Mouse (Mus musculus) pancreas, adult 10 weeks (tissue): Measurements from ENCODE around the gene Mtrf1. TPM values are rescaled to one million over a fixed set of nuclear protein-coding genes. Genes with fewer than 3 reads are reported as not detected.

Experiments used
- polyA plus RNA-seq: library from polyadenylated mRNA; stranded (reverse); fragments of 350-450 nt; fragmentation: Illumina TruSeq; extraction: RNeasy Lipid Tissue Mini Kit (QIAGEN cat#74804); gene quantifications from one replicate; pipeline ENCODE4 v1.2.3, GENCODE M21; 2015; ENCODE audit warnings: low read depth, low replicate concordance; ENCODE audit not compliant: insufficient read depth

Gene Mtrf1
- 0.76 TPM for polyA plus RNA-seq

GRCm38 (mm10) chr14:79397321-79398122, at the start of gene Mtrf1:
Gene Mtrf1, plus strand, starts transcription at chr14:79397772.

GRCm38 (mm10) chr14:79390265-79390926, 7.2 kb upstream of the Mtrf1 start, which contains the start of gene Naa16:
Gene Naa16, minus strand, starts transcription at chr14:79390778.

GRCm38 (mm10) chr14:79425979-79426729, 28.6 kb downstream of the Mtrf1 start, which contains the start of gene Kbtbd7:
Gene Kbtbd7, plus strand, starts transcription at chr14:79426511.

GRCm38 (mm10) chr14:79451681-79452590, 54.4 kb downstream of the Mtrf1 start, which contains the start of gene Kbtbd6:
Gene Kbtbd6, plus strand, starts transcription at chr14:79451835.

Other genes with a start within 250 kb of the Mtrf1 start
- gene Zfp957, start 150.4 kb upstream of the Mtrf1 start, polyA plus RNA-seq: not detected
- 29.5 TPM for gene Rgcc, start 96.1 kb upstream of the Mtrf1 start, polyA plus RNA-seq
- 5.2 TPM for gene Naa16, start 7.0 kb upstream of the Mtrf1 start, polyA plus RNA-seq
- 1.2 TPM for gene Kbtbd7, start 28.7 kb downstream of the Mtrf1 start, polyA plus RNA-seq
- gene Kbtbd6, start 54.1 kb downstream of the Mtrf1 start, polyA plus RNA-seq: not detected
- 6.9 TPM for gene Elf1, start 83.4 kb downstream of the Mtrf1 start, polyA plus RNA-seq
- gene Wbp4, start 83.7 kb downstream of the Mtrf1 start, polyA plus RNA-seq: 4.3 TPM
- gene Sugt1, start 189.9 kb downstream of the Mtrf1 start, polyA plus RNA-seq: 15.1 TPM